Mouse (Mus musculus) hematopoietic multipotent progenitor cell, adult 10-12 weeks (in vitro differentiated cells): ENCODE measurements around the gene Ermp1. TPM values are rescaled to one million over a fixed set of nuclear protein-coding genes. Genes with fewer than 3 reads are reported as not detected.

Source experiments
- polyA plus RNA-seq: library from polyadenylated mRNA; stranded (reverse); fragments of >175 nt; gene quantifications from 2 replicates; pipeline ENCODE4 v1.2.3, GENCODE M21; 2012; ENCODE audit warnings: low replicate concordance

The Ermp1 gene
- 12.1 and 25.8 TPM in 2 replicates for polyA plus RNA-seq

DNA sequence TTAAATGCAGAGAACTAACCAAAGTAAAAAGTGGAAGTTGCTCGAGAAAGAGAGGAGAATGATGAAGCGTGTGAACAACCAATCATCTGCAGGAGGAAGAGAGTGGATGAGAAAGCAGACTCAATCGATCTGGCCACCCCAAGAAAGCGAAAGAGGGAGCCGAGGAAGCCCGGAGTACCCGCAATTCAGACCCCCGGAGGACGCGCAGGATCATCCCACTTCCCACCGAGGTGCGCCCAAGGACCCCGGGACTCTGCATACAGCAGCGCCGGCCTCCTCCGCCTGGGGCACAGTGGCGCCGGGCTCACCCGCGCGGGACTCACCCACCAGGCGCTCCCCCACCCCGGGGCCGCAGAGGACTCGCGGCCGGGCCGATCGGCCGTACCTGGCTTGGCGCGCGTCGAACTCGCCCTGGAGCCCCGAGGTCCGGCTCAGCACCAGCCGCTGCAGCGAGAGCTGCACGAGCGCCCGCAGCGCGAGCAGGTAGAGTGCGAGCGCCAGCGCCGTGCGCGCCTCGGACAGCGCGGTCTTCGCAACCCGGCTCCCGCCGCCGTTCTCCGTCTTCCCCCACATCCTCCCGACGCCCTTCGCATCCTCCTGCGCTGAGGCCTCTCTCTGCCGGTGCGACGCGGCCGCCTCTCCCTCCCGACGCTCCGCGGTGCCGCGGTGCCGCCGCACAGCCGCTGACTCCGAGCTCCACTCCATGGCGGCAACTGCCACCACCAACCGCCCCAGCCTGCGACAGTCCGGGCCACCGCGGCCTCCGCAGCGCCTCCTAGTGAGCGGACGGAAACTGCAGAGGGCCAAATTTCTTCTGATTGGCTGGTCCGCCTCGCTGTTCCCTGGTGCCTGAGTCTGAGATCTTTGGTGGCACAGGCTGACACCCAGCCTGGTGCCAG lies at the start of gene Ermp1:
Ermp1 (minus strand) TSS at position 765 of the 899 bp plus-strand sequence.

DNA sequence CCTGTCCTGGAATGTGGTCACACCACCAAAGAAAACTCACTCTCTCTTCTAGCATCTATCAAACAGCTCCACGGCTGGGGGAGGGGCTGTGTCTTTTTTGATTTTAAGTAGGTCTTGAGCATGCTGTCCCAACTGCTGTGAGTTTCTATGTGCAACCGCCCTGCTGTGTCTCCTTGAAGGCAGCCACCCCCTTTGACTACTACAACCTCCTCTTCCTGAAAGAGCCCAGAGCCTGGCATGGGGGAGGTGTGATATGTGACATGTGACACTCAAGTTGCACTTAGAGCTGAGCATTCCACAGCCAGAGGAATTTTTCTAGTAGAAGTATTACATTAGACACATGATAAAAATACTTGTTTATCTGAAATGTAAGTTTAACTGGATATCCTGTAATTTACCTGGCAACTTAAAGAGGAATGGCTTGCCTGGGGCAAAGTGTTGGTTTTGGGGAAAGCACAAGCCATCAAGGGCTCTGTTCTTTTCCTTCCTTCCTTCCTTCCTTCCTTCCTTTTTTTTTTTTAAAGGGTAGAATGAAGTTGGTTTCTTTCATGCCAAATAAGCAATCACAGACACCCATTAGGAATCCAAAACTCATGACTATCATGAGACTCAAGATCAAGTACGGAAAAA lies 49.1 kb upstream of the Ermp1 start, which contains the start of gene Mlana:
Mlana (plus strand) TSS at position 580 of the 630 bp plus-strand sequence.

Other genes with a start within 250 kb of the Ermp1 start
- 0.25 and 0.54 TPM in 2 replicates for gene Pdcd1lg2, start 237.5 kb downstream of the Ermp1 start, polyA plus RNA-seq
- gene Ric1, start 126.1 kb downstream of the Ermp1 start, polyA plus RNA-seq = 7.2 and 11.4 TPM in 2 replicates
- not detected in 2 replicates for gene Mlana, start 49.4 kb upstream of the Ermp1 start, polyA plus RNA-seq
- gene 9930021J03Rik, start 157.6 kb upstream of the Ermp1 start, polyA plus RNA-seq = 2.7 and 3.2 TPM in 2 replicates
- gene Ranbp6, start 164.6 kb upstream of the Ermp1 start, polyA plus RNA-seq = 0.49 and 4.4 TPM in 2 replicates